Mouse (Mus musculus): ENCODE results near the gene Lrr1. TPM values are rescaled to one million over a fixed set of nuclear protein-coding genes. Genes with fewer than 3 reads are reported as not detected.
"Not testable (repeated sequence)": the region's sequence is repeated elsewhere in the genome, so short reads cannot be mapped to it uniquely, and the experiment has no call there.

The Lrr1 gene
- total RNA-seq, 2 experiments from 2014 or later = not detected

DNA sequence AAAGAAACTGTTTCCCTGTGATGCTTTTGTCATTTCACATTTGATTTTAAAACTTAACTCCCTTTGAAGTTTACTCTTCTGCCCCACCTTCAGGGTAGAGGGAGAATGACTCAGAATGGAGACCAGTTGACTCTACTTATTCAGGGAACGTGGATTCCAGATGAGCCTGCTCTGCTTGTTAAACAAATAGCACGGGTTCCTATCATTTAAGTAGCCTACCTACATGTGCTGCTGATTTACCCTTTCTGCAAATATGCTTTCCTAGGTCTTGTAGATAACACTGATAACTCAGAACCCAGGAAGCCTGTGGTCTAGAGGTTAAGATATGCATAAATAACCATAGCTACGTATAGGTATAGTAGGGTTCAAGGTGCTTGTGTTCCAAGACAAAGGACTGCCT is 3.7 kb upstream of the Lrr1 start:
- DNase-seq = no peak

DNA sequence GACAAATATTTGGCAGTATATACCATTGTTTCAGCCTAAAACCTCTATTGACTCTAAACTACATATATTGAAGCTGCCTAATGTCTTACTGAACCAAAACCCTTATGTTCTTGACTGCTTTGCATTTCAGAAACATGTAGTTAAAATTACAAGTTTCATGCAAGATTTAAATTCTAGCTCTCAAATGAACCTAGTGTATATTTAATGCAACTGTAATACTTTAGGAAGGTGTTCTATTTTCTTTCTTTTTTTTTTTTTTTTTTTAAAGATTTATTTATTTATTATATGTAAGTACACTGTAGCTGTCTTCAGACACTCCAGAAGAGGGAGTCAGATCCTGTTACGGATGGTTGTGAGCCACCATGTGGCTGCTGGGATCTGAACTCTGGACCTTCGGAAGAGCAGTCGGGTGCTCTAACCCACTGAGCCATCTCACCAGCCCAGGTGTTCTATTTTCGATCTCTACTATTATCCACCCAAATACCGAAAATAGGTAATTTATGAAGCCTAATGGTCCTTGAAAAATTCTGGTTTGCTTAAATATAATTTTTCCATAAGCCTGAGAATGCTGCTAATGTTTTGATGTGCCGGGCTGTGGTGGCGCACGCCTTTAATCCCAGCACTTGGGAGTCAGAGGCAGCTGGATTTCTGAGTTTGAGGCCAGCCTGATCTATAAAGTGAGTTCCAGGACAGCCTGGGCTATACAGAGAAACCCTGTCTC is 1.6 kb upstream of the Lrr1 start:
- DNase-seq = not testable (repeated sequence)

DNA sequence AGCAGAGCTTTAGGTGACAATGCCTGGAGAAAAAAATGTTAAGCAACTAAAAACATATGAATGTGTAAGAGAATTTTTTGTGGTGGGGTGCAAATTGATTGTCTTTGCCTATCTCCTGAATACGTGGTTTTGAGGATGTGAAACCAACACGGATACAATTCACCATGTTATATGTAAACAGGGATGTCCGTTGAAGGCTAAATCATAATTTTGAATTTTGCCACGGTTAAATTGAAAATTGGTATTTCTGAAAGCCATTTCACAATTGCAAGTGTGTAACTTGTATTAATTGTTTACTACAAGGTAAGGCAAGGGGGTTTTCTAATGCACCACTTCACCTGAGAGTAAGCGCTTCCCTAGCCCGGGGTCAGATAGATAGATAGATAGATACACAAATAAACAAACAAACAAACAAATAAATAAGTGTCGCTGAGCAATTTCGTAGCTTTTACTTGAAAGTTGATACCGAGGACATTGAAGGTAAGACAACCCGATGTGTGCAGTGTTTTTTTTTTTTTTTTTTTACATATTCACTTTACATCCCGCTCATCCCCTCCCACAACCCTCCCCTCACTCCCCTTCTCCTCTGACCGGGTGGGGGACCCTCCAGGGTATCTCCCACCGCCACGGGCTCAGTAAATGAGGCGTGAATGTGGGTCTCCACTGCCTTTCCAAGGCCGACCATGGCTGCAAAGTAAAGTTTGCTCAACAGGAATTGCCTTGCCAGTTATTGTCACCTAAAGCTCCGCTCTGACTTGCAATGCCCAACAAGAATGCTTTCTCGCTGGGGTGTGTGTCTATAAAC is 756 bp upstream of the Lrr1 start:
- no peak for DNase-seq

DNA sequence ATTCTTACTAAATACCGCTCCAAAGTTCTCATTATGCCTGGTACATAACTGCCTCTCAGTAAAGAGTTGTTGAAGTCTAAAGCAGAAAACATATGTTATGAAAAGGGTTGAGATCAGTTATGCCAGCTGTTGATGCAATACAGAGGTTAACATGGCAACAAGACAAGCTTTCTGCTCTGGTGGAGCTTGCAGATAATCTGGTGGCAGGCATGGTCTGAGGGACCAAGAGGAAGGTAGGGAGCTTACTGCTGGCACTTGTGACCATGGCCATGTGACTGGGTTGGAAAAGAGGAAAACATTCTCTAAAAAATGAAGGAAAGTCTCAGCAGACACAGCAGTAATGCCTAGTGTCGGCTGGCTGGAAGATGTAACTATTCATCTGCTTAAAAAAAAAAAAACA is 2.7 kb downstream of the Lrr1 start:
- no peak for DNase-seq

DNA sequence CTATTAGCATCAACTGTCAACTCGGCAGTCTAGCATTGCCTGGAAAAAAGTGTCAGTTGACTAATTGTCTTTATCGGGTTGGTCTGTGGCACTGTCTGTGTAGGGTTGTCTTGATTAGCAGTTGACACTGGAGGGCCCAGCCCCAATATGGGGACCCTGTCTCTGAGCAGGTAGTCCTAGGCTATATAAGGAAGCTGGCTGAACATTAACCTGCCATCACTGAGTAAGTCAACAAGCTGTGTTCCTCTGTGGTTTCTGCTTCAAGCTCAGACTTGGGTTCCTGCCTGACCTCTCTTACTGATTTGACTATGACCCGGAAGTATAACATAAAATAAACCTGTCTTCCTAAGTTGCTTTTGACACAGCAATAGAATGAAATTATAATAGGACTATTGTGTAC is 7.4 kb downstream of the Lrr1 start:
- no peak for DNase-seq

- no peak for DNase-seq
Measured at GRCm38 (mm10) chr12:69177526-69177925, 8.9 kb downstream of the Lrr1 start.

GRCm38 (mm10) chr12:69179371-69179770 is 10.8 kb downstream of the Lrr1 start:
- no peak for DNase-seq

DNA sequence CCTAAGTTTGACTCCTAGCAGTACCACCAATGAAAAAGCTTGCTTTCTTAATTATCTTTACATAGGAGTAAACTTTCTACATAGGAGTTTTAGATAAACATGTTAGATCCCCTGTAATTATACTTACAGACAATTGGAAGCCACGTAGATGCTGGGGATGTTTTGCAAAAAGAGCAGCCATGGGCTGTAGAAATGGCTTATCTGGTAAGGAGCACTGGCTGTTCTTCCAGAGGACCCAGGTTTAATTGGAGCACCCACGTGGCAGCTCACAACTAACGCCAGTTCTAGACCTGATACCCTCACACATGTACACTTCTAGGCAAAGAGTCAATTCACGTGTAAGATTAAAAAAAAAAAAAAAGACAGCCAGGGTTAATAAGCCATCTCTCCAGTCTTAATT is 13.2 kb downstream of the Lrr1 start:
- DNase-seq = no peak

- peak; percentile 99 for DNase-seq
Measured at GRCm38 (mm10) chr12:69183583-69184308, 15.1 kb downstream of the Lrr1 start, which contains the start of the genes Rpl36al and Mgat2. TSS of gene Rpl36al (minus strand) at chr12:69184083. TSS of gene Mgat2 (plus strand) at chr12:69184157.

- DNase-seq = peak; percentile 74 to 79
Measured at GRCm38 (mm10) chr12:69184342-69185295, 16.0 kb downstream of the Lrr1 start.

- no peak for DNase-seq
Measured at GRCm38 (mm10) chr12:69185371-69185770, 16.8 kb downstream of the Lrr1 start.

DNA sequence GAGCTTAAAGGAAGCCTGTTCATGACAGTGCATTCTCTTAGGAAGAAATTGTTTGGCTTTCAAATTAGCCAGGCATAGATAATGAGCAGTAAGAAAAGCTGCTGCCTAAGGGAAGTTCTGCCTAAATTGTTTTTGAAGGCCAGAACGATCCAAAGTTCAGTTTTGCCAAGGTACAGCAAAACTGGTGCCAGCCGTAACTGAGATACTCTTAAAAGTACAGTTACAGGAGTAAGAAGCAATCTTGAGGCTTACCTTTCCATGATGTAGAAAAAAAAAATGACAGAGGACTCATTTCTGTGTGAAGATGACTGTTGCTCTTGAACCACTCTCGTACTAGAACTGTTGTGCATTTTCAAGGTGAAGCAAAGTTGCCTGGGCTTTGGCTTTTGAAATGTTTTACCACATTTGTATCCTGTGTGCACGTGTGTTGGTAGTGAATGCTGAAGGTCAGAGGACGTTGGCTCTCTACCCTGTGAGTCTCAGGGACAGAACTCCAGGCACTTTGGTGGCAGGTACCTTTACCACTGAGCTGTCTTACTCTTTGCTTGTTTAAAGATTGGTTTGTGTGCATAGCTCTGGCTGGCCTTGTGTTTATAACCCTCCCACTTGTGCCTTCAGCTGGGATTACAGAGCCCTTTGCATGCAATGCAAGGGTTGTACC is 18.3 kb downstream of the Lrr1 start:
- no peak for DNase-seq

GRCm38 (mm10) chr12:69190074-69190473 is 21.5 kb downstream of the Lrr1 start:
- no peak for DNase-seq

DNA sequence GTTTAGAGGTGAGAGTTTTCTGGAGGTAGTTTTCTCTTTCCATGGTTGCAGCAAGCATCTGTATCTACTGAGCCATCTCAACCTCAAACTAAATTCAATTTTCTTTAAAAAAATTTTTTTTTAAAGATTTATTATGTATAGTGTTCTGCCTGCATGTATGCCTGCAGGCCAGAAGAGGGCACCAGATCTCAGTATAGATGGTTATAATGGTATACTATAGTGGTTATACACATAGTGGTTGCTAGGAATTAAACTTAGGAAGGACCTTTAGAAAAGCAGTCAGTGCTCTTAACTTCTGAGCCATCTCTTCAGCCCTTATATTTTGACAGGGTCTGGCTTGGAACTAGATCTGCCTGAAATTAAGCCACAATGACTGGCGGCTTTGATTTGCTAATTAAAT is 21.9 kb downstream of the Lrr1 start:
- DNase-seq = no peak

- DNase-seq = no peak
Measured at GRCm38 (mm10) chr12:69191396-69191795, 22.8 kb downstream of the Lrr1 start.

DNA sequence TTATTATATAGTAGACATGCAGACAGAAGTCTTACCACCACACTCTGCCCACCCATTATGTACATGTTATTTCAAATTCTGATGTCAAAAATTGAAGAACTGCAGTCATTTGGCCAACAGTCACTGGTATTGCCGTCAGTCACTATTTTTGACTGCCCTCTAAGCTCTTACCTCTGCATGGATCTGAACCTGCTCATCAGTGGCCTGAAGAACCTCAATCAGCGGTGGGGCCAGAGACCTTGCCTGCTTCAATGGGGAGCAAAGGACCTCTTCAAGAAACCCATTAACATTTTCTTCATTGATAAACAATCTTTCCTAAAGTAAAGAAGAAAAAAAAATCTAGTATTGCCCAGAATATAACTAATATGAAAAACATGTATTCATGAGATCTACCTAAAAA is 24.0 kb downstream of the Lrr1 start:
- no peak for DNase-seq

GRCm38 (mm10) chr12:69196444-69197377 is 28.1 kb downstream of the Lrr1 start, which contains the start of gene Gm49383:
TSS of gene Gm49383 (minus strand) at chr12:69197104.
- peak; percentile 77 to 78 for DNase-seq

- peak; percentile 60 to 70 for DNase-seq
Measured at GRCm38 (mm10) chr12:69197378-69198163, 29.0 kb downstream of the Lrr1 start.

DNA sequence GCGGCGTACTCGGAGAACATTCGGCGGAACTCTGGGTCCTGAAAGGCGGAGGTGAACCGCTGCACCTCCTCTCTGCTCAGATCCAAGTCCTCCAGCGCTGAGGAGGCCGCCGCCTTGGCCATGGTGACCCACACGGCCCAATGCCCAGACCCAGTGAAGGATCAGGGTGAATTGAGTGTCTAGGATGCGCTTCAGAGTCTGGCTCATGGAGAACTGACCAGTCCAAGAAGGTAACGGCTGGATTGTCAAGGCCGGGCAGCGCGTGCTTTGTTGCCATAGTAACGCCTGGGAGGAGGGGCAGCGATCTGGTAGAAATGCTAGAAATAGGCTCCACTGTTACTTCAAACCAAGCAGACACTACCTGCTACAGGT is 29.5 kb downstream of the Lrr1 start, which contains the start of gene Dnaaf2:
Gene Dnaaf2, minus strand, starts transcription at position 266 of the 372 bp plus-strand sequence.
- DNase-seq = peak; percentile 61 to 71

All from heart, adult 18-20 months (tissue).